Mouse (Mus musculus) left cerebral cortex, adult 11 months (tissue): ENCODE results near the gene Cela1.
A peak's percentile ranks its signal among the peaks of the same experiment; 100 is the strongest.

Experiments used
- DNase-seq: peaks from one replicate; pipeline ENCODE4 v3.0.0; 2022; ENCODE audit warnings: low spot score

Gene Cela1

GRCm38 (mm10) chr15:100705376-100705775, 17.7 kb upstream of the Cela1 start:
- no peak for DNase-seq

GRCm38 (mm10) chr15:100703913-100704312, 16.2 kb upstream of the Cela1 start:
- DNase-seq, result no peak

- DNase-seq, result no peak
Measured at GRCm38 (mm10) chr15:100701856-100702255, 14.1 kb upstream of the Cela1 start.

GRCm38 (mm10) chr15:100701108-100701507, 13.4 kb upstream of the Cela1 start:
- DNase-seq, result no peak

GRCm38 (mm10) chr15:100700424-100700823, 12.7 kb upstream of the Cela1 start:
- DNase-seq, result no peak

GRCm38 (mm10) chr15:100699386-100699785, 11.7 kb upstream of the Cela1 start:
- DNase-seq, result no peak

GRCm38 (mm10) chr15:100698078-100698477, 10.4 kb upstream of the Cela1 start:
- DNase-seq, result no peak

- DNase-seq, result no peak
Measured at GRCm38 (mm10) chr15:100694406-100694805, 6.7 kb upstream of the Cela1 start.

- DNase-seq, result no peak
Measured at GRCm38 (mm10) chr15:100691990-100692389, 4.3 kb upstream of the Cela1 start.

GRCm38 (mm10) chr15:100686989-100687388, 732 bp downstream of the Cela1 start:
- DNase-seq, result no peak

- DNase-seq, result no peak
Measured at GRCm38 (mm10) chr15:100686434-100686833, 1.3 kb downstream of the Cela1 start.

- no peak for DNase-seq
Measured at GRCm38 (mm10) chr15:100685849-100686248, 1.9 kb downstream of the Cela1 start.

- no peak for DNase-seq
Measured at GRCm38 (mm10) chr15:100685255-100685654, 2.5 kb downstream of the Cela1 start.

- DNase-seq, result no peak
Measured at GRCm38 (mm10) chr15:100684450-100684849, 3.3 kb downstream of the Cela1 start.

- DNase-seq, result peak; percentile 69
Measured at GRCm38 (mm10) chr15:100683041-100683440, 4.7 kb downstream of the Cela1 start.

GRCm38 (mm10) chr15:100681770-100682169, 6.0 kb downstream of the Cela1 start:
- DNase-seq, result no peak

GRCm38 (mm10) chr15:100680381-100680780, 7.3 kb downstream of the Cela1 start:
- DNase-seq, result no peak

- DNase-seq, result no peak
Measured at GRCm38 (mm10) chr15:100679005-100679404, 8.7 kb downstream of the Cela1 start.

- no peak for DNase-seq
Measured at GRCm38 (mm10) chr15:100678581-100678980, 9.1 kb downstream of the Cela1 start.

GRCm38 (mm10) chr15:100677675-100678074, 10.0 kb downstream of the Cela1 start:
- no peak for DNase-seq

GRCm38 (mm10) chr15:100676521-100676920, 11.2 kb downstream of the Cela1 start:
- DNase-seq, result no peak

- DNase-seq, result no peak
Measured at GRCm38 (mm10) chr15:100675486-100675885, 12.2 kb downstream of the Cela1 start.

- no peak for DNase-seq
Measured at GRCm38 (mm10) chr15:100674566-100674965, 13.2 kb downstream of the Cela1 start.

- peak; percentile 15 for DNase-seq
Measured at GRCm38 (mm10) chr15:100673585-100674391, 13.9 kb downstream of the Cela1 start.
